Mouse (Mus musculus) CD4-positive, CD25-positive, alpha-beta regulatory T cell, adult 9 weeks (primary cell): ENCODE measurements around the gene Sparcl1. TPM values are rescaled to one million over a fixed set of nuclear protein-coding genes. Genes with fewer than 3 reads are reported as not detected.

ENCODE experiments used
- polyA plus RNA-seq: library from polyadenylated mRNA; unstranded; fragments of 100-300 nt; shearing (Covaris generic); gene quantifications from one replicate; pipeline ENCODE4 v1.2.1, GENCODE M21; 2017

Gene Sparcl1
- not detected for polyA plus RNA-seq

DNA sequence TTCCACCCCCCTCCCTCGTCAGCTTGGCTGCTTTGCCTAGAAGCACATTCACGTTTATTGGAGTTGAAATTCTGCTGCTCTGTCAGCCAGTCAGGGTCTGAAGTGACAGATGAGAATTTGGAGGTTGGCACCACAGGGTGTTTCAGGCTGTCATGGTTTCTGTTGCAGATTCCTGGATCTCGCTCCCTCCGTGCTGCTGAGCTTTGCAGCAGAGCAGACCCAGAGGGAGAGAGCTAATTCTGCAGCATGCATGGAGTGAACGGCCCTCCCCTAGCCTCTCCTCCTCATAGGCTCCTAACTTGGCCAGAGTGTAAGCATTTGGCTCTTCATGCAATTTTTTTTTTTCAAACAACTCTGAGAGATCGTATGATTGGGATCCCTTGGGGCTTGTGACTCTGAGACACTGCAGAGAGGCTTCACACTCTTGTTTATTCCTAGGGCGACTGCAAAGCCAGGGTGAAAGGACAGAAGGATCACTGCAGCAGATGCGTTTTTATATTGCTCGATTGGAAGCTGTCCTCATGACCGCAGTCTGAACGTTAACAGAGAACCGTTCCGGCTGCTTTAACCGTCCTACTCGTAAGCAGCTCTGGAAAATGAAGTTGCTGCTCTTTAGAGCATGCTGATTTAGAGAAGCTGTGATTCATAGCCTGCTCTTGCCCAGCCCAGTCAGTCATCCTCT lies at the start of gene Sparcl1:
Gene Sparcl1, minus strand, starts transcription at position 243 of the 682 bp plus-strand sequence.

DNA sequence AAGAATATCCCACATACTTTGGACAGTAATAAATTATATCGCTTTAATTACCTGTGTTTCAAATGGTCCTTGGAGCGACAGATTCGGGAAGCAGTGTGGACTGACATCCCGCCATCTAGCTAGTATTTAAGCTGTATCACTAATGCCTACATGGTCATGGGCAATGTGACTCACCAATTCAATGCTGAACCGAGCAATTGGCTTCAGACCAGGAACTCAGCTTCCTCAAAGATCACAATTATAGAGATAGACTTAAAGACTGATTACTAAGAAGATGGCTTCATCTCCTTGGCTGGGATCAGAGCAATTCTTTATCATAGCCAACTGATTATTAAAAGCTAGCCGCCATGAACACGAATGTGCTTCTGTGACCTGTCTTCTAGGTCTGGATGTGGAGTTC lies 36.0 kb downstream of the Sparcl1 start, which contains the start of gene Gm17660:
Gene Gm17660, minus strand, starts transcription at position 101 of the 400 bp plus-strand sequence.

DNA sequence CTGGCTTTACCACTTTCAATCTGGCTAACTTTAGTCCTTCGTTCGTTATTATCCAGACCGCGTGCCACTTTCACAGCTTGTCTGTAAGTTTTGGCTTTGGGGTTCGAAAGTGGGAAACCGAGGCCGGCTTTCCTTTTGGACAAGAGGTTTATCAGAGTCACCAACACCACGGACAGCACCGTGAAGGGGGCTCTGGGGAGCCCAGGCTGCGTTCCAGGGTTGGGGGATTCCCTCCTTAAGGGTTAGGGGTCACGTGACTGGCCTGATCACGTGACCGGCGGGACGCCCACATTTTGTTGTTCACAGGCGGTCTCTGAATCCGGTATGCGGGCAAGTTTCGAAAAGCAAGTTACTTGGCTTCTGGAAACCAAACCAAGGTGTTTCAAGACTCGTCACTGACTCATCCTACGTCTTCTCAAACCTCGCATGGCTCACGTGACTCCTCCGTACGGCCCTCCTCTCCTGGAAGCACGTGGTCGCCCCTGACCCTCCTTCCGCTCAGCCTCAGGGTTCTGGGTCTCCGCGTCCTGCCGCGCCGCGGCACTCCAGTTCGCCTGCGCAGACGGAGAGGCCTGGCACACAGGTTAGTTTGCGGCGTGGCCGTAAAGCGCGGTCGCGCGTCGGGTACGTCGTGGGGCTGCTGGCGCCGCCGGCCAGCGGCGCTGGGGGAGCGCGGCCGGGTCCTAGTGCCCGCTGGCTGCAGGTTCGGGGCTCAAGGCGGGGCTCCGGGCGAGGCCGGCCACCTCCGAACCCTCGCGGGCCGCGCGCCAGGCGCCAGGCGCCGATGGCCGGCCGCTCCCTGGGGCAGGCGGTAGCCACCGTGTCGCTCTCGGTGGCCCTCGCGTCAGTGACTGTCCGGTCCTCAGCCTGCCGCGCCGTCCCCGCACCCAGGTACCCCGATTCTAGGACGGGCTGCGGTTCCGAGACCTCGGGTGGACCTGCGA lies 67.0 kb downstream of the Sparcl1 start, which contains the start of gene Nudt9:
Gene Nudt9, plus strand, starts transcription at position 51 of the 944 bp plus-strand sequence.

Other genes starting within 250 kb of the Sparcl1 start
- gene Klhl8, start 202.5 kb downstream of the Sparcl1 start, polyA plus RNA-seq: 1.2 TPM
- 0.16 TPM for gene Hsd17b13, start 136.3 kb downstream of the Sparcl1 start, polyA plus RNA-seq
- 5.8 TPM for gene Hsd17b11, start 91.8 kb downstream of the Sparcl1 start, polyA plus RNA-seq
- gene Nudt9, start 67.4 kb downstream of the Sparcl1 start, polyA plus RNA-seq: 17.0 TPM
- not detected for gene Gm17660, start 36.1 kb downstream of the Sparcl1 start, polyA plus RNA-seq
- gene Dspp, start 57.0 kb upstream of the Sparcl1 start, polyA plus RNA-seq: not detected
- not detected for gene Dmp1, start 88.9 kb upstream of the Sparcl1 start, polyA plus RNA-seq
- not detected for gene Ibsp, start 185.4 kb upstream of the Sparcl1 start, polyA plus RNA-seq
- not detected for gene Mepe, start 211.6 kb upstream of the Sparcl1 start, polyA plus RNA-seq